Mouse (Mus musculus): Measurements from ENCODE around the gene Tspyl1. TPM values are rescaled to one million over a fixed set of nuclear protein-coding genes. Genes with fewer than 3 reads are reported as not detected.

The Tspyl1 gene
- polyA plus RNA-seq, 1 experiment, result 110 TPM

GRCm38 (mm10) chr10:34297980-34298753 lies 16.2 kb downstream of the Tspyl1 start:
- H3K27ac ChIP-seq (ENCODE audit: insufficient read depth, low read length), result peak overlapping the region; percentile 90
- 0 out of 2 replicates have a peak, but pooled peaks cover 1% of the 10 kb centered on the region for H3K4me1 ChIP-seq (ENCODE audit: control insufficient read depth, insufficient read depth, low read length)
- H3K4me3 ChIP-seq (ENCODE audit: insufficient read depth, low read length), result peak overlapping the region; percentile 56
- TF ChIP-seq POLR2A (IDR thresholded peaks at IDR 0.05; ENCODE audit: extremely low read depth, insufficient read depth, low read length), result 0 out of 2 replicates have a peak, but pooled peaks have one; percentile 16
- no peak for TF ChIP-seq CTCF (IDR thresholded peaks at IDR 0.05; ENCODE audit: extremely low read depth, insufficient read depth, low read length)

GRCm38 (mm10) chr10:34300368-34300767 lies 18.4 kb downstream of the Tspyl1 start:
- Histone ChIP-seq H3K4me3 (ENCODE audit: insufficient read depth, low read length) (peak overlapping the region; percentile 56), H3K4me1 (ENCODE audit: control insufficient read depth, insufficient read depth, low read length) (0 out of 2 replicates have a peak, but pooled peaks cover 1% of the 10 kb centered on the region), H3K27ac (ENCODE audit: insufficient read depth, low read length) (no peak overlapping the region)
- TF ChIP-seq POLR2A (IDR thresholded peaks at IDR 0.05; ENCODE audit: extremely low read depth, insufficient read depth, low read length), result no peak
- no peak for TF ChIP-seq CTCF (IDR thresholded peaks at IDR 0.05; ENCODE audit: extremely low read depth, insufficient read depth, low read length)

GRCm38 (mm10) chr10:34307070-34307469 lies 25.1 kb downstream of the Tspyl1 start:
- H3K4me3 ChIP-seq (ENCODE audit: insufficient read depth, low read length), result no peak overlapping the region
- 0 out of 2 replicates have a peak, but pooled peaks cover 3% of the 10 kb centered on the region for H3K4me1 ChIP-seq (ENCODE audit: control insufficient read depth, insufficient read depth, low read length)
- TF ChIP-seq POLR2A (IDR thresholded peaks at IDR 0.05; ENCODE audit: extremely low read depth, insufficient read depth, low read length) (no peak), CTCF (IDR thresholded peaks at IDR 0.05; ENCODE audit: extremely low read depth, insufficient read depth, low read length) (no peak)
- H3K27ac ChIP-seq (ENCODE audit: insufficient read depth, low read length), result no peak overlapping the region

GRCm38 (mm10) chr10:34309915-34310685 lies 28.1 kb downstream of the Tspyl1 start:
- 0 out of 2 replicates have a peak, but pooled peaks cover 2% of the 10 kb centered on the region for H3K4me1 ChIP-seq (ENCODE audit: control insufficient read depth, insufficient read depth, low read length)

GRCm38 (mm10) chr10:34312536-34312935 lies 30.5 kb downstream of the Tspyl1 start:
- no peak overlapping the region for H3K4me3 ChIP-seq (ENCODE audit: insufficient read depth, low read length)
- peaks cover 3% of the 10 kb centered on the region for H3K4me1 ChIP-seq (ENCODE audit: control insufficient read depth, insufficient read depth, low read length)
- H3K27ac ChIP-seq (ENCODE audit: insufficient read depth, low read length), result no peak overlapping the region
- TF ChIP-seq CTCF (IDR thresholded peaks at IDR 0.05; ENCODE audit: extremely low read depth, insufficient read depth, low read length) (peak; percentile 41), POLR2A (IDR thresholded peaks at IDR 0.05; ENCODE audit: extremely low read depth, insufficient read depth, low read length) (no peak)

More at GRCm38 (mm10) chr10:34309915-34310685, 28.1 kb downstream of the Tspyl1 start:
- TF ChIP-seq CTCF (IDR thresholded peaks at IDR 0.05; ENCODE audit: extremely low read depth, insufficient read depth, low read length), result no peak
- TF ChIP-seq POLR2A (IDR thresholded peaks at IDR 0.05; ENCODE audit: extremely low read depth, insufficient read depth, low read length), result no peak
- H3K27ac ChIP-seq (ENCODE audit: insufficient read depth, low read length), result no peak overlapping the region
- no peak overlapping the region for H3K4me3 ChIP-seq (ENCODE audit: insufficient read depth, low read length)

GRCm38 (mm10) chr10:34316571-34317216 lies 34.7 kb downstream of the Tspyl1 start:
- H3K4me1 ChIP-seq (ENCODE audit: control insufficient read depth, insufficient read depth, low read length), result peaks cover 3% of the 10 kb centered on the region
- no peak for TF ChIP-seq CTCF (IDR thresholded peaks at IDR 0.05; ENCODE audit: extremely low read depth, insufficient read depth, low read length)
- H3K4me3 ChIP-seq (ENCODE audit: insufficient read depth, low read length), result peak overlapping the region; percentile 13; the same call in 1 of the 2 replicates
- peak overlapping the region; percentile 4 for H3K27ac ChIP-seq (ENCODE audit: insufficient read depth, low read length)

- Histone ChIP-seq H3K4me3 (ENCODE audit: insufficient read depth, low read length) (no peak overlapping the region), H3K27ac (ENCODE audit: insufficient read depth, low read length) (no peak overlapping the region), H3K4me1 (ENCODE audit: control insufficient read depth, insufficient read depth, low read length) (peaks cover 3% of the 10 kb centered on the region)
- TF ChIP-seq CTCF (IDR thresholded peaks at IDR 0.05; ENCODE audit: extremely low read depth, insufficient read depth, low read length), result no peak
- no peak for TF ChIP-seq POLR2A (IDR thresholded peaks at IDR 0.05; ENCODE audit: extremely low read depth, insufficient read depth, low read length)
Measured at GRCm38 (mm10) chr10:34317217-34317606, 35.2 kb downstream of the Tspyl1 start.

GRCm38 (mm10) chr10:34320809-34321208 lies 38.8 kb downstream of the Tspyl1 start:
- peaks cover 2% of the 10 kb centered on the region for H3K4me1 ChIP-seq (ENCODE audit: control insufficient read depth, insufficient read depth, low read length)
- TF ChIP-seq POLR2A (IDR thresholded peaks at IDR 0.05; ENCODE audit: extremely low read depth, insufficient read depth, low read length) (no peak), CTCF (IDR thresholded peaks at IDR 0.05; ENCODE audit: extremely low read depth, insufficient read depth, low read length) (no peak)

GRCm38 (mm10) chr10:34326701-34327100 lies 44.7 kb downstream of the Tspyl1 start:
- TF ChIP-seq CTCF (IDR thresholded peaks at IDR 0.05; ENCODE audit: extremely low read depth, insufficient read depth, low read length) (peak; percentile 51; the same call in 1 of the 2 replicates), POLR2A (IDR thresholded peaks at IDR 0.05; ENCODE audit: extremely low read depth, insufficient read depth, low read length) (no peak)
- Histone ChIP-seq H3K4me3 (ENCODE audit: insufficient read depth, low read length) (no peak overlapping the region), H3K27ac (ENCODE audit: insufficient read depth, low read length) (no peak overlapping the region), H3K4me1 (ENCODE audit: control insufficient read depth, insufficient read depth, low read length) (peaks cover 2% of the 10 kb centered on the region; the same call in 1 of the 2 replicates)

More at GRCm38 (mm10) chr10:34320809-34321208, 38.8 kb downstream of the Tspyl1 start:
- Histone ChIP-seq H3K27ac (ENCODE audit: insufficient read depth, low read length) (no peak overlapping the region), H3K4me3 (ENCODE audit: insufficient read depth, low read length) (no peak overlapping the region)

Data from cortical plate, adult 2 months (tissue).